Mouse (Mus musculus) liver, adult 2 months (tissue): ENCODE data around the gene Cideb.

ENCODE experiments used
- CTCF ChIP-seq: fragments of 200-500 bp; IDR thresholded peaks from 2 replicates; pipeline ENCODE4 v1.5.1; 2011; ENCODE audit warnings: low read depth, low read length, control low read depth
- POLR2A ChIP-seq: fragments of 200-500 bp; IDR thresholded peaks from 2 replicates; pipeline ENCODE4 v1.6.1; 2011; ENCODE audit warnings: low read length, control low read depth; ENCODE audit not compliant: insufficient read depth; ENCODE audit errors: extremely low read depth

DNA sequence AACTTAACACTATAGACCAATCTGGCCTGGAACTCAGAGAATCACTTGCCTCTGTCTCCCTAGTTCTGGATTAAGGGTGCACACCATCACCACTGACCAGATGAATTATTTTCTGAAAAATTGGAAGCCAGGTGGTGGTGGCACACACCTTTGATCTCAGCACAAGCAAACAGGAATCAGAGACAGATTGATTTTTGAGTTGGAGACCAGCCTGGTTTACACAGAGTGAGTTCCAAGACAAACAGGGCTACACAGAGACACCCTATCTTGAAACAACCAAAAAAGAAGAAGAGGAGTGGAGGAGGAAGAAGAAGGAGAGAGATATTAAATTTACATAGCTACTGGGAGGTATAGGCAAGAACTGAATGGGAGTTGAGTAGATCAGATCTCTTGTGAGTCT lies 32.0 kb downstream of the Cideb start:
- TF ChIP-seq CTCF (no peak), POLR2A (no peak)
